Mouse (Mus musculus): ENCODE measurements around the gene Vldlr.

DNA sequence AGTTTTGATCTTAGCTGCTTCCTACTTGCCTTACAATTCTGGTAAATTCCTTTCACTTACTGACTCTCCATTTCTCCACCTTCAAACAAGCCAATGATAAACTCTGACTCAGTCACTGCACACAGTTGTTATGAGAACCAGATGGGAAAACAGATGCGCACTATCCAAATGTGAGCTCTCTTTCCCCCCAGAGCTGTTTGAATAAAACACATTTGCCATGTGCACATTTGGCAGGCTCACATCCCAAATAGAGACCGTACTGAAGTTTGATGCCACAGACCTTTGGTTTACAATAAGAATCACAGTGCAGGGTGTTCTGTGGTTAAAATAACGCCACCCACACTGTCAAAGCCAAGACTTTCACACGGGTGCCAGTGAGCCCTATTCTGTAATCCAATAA is 43.8 kb downstream of the Vldlr start:
- TF ChIP-seq CTCF (IDR thresholded peaks at IDR 0.05; ENCODE audit: control insufficient read depth, insufficient read depth, insufficient replicate concordance, low read depth, low read length) (no peak), POLR2A (IDR thresholded peaks at IDR 0.05; ENCODE audit: control insufficient read depth, low read depth, low read length) (no peak)
